Mouse (Mus musculus) cerebellum, adult 8-10 months (tissue): ENCODE measurements around the gene Ngfr.
A peak's percentile ranks its signal among the peaks of the same experiment; 100 is the strongest.

Experiments used
- DNase-seq: peaks from one replicate; pipeline ENCODE4 v3.0.0; 2022

Gene Ngfr

DNA sequence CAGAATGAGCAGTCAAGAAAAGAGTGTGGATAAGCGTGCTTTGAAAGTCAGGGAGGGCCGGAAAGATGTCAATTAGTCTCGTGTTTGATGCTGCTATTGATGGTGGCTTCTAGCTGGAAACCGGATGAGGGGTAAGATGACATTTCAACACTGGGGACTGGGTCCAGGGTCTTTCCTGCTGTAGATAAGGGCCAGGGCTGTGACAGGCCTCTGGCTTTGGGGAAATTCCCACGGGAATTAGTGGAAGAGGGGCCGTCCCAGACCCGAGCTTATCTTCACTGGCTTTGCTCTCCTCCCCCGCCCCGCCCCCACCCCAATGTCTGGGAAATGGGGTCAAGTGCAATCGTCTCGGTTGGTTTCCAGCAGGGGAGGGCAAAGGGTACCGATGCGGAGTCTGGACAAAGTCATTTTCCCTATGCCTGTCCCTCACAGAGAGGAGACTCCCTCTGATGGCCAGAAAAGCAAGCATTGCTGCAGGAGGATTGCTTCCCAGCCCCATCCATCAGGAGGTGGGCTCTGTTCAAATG lies 7.2 kb upstream of the Ngfr start:
- DNase-seq: no peak

DNA sequence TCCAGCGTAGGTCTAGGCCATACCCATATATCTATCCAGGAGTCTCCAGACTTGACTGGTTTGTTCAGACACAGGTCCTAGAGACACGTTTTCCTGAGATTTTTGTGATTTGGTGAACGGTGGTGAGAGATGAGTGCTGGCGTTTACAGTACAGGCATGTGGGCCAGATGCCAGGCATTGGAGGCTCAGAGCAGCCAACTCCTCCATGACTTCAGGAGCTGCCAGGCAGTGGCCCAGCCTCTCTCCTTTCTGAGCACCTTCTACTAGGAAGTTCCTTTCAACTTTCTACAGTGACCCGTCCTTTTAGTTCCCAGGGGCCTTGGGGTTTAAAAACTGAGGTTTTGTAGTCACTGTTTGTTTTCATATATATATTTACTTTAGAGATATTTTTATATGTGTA lies 6.0 kb upstream of the Ngfr start:
- DNase-seq: no peak

DNA sequence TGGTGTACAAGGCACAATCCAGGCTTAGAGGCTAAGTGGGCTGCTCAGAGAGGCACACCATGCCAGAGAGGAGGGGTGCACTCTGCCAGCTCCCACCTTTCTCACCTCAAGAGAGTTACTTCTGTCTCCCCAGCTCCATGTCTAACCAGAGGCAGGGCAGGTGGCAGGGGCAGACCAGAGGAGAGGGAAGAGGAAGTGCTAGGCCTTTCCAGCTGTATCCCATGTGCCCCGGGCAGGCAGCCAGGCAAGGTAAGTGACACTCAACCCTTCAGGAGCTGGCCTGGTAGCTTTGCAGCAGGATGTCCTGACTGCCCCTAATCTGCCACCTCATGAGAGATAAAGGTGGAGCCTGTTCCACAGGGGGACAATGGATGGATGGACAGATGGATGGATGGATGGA lies 5.2 kb upstream of the Ngfr start:
- DNase-seq: no peak

DNA sequence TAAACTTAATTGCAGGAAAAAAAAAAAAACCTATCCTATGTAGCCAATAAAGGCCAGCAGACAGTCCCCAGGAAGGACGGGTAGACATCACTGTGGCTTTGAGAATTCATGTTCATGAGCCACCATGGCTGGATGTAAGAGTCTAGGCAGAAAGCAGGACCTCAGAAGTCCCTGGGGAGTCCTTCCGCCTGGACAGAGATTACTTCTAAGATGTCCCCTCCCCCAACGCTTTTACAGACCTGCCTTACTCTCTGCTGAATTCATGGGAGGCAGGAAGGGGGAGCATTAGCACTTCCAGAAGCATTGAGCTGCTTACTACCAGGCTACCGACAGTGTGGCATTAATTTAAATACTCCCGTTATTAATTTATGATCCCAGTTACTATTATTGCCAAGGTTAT lies 1.7 kb upstream of the Ngfr start:
- no peak for DNase-seq

DNA sequence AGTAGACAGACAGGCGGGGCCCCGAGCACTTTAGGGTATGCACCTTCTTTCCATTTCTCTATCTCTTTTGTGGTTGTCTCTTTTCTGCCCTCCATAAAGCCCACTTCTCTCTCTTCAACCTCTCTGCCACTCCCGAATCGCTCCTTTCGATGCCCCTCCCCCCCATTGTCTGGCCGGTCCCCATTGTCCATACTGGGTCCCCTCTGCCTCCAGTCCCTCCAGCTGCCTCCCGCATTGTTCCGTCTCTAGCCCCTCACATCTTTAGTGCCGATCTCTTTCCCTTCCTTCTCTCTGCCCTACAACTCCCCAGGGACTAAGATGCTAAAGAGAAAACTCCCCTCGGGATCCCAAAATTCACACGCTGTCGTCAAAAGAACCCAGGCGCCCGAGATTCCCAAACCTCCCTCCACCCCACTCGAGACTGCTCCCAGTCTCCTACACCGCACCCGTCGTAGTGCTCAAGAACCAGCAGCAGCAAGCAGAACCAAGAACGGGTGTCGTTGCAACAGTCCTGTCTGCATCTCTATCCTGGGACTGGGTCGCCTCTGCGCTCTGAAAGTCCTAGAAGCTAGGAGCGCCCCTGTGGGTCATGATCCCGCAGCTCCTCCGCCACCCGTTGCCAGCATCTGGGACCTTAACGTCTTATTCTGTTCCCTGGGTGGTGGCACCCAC lies 648 bp downstream of the Ngfr start:
- no peak for DNase-seq

DNA sequence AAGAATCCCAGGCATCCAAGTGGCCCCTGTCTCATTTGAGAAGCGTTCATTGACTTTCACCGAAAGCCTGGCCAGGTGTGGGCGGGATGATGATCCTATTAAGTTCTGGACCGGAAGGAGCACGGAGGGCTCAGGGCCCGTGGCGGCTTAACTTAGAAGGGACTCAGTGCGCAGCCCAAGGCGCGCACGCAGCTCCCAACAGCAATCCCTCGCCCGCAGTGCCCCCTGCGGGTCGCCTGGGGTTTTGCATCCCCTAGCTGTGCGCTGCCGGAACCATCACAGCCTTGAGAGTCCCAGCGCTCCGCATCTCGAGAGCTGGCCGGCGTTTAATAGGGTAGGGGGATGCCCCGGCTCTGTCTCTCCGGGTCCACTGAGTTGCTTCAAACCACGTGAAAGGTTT lies 1.4 kb downstream of the Ngfr start:
- peak; percentile 56 for DNase-seq

DNA sequence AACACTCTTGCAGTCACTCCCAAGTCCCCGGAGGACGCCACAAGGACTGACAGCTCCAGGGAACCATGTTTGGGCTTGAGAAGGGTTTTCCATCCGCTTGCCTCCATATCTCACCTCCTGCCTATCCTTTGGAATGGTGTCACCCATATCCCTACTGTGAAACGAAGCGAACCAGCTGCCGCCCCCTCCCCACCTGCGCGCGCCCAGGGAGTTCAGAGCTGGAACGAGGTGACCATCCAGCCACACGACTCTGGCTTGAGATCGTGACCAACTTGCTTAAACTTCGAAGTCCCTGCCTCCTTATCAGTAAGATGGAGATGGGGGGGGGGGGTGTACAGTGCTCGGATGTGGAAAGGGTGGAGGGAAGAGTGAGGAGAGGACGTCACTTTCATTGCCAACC lies 1.9 kb downstream of the Ngfr start:
- DNase-seq: no peak

DNA sequence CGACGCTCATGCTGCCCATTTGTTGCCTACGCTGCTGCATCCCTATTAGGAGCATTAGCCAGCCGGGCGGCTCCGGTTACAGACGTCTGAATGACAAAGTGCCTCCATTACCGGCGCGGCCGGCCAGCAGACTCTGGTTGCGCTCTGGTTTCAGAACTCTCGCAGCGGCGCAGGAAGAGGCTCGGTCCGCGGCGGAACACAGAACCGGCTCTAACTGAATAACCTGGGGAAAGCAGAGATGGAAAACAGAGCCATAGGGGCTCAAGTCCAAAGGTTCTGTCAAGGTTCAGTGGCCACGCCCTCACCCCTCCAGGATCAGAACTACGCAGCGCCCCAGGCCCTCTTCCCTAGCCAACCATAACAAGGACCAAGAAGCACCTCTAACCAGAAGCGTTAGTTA lies 2.3 kb downstream of the Ngfr start:
- DNase-seq: no peak

DNA sequence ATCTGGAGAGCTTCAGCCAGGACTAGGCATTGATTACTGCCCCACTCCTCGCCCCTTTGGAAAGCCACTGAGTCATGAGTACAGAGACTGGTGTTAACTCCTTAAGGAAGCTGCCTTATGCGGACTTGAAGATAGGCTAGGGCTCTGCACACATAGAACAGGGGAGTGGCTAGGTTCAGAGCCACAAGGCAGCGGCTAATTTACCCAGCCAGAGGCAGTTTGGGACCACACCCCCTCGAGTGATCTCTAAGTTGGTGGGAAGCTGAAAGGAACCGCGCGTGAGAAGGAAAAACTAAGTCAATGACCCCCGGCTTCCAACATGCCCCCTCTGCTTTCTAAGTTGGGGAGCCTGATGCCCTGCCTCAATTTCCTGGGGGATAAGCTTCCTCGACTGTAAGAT lies 2.9 kb downstream of the Ngfr start:
- no peak for DNase-seq

DNA sequence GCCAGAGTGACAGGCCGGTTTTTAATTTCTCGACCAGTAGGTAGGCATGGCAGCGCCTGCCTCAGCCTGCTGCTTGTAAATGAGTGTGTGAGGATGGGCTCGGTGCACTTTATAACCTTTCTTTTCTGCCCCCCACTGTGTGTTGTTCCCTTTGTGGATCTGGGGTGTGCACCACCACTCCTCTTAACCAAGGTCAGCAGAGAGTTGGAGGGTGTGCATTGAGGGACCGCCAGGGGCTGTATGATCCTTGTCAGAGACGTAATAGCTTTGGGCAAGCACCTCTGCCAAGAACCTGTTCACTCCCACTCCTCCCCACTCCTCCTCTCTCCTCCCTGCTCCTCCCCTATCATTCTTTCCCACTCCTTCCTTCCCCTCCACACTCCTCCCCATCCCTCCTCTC lies 4.1 kb downstream of the Ngfr start:
- no peak for DNase-seq

DNA sequence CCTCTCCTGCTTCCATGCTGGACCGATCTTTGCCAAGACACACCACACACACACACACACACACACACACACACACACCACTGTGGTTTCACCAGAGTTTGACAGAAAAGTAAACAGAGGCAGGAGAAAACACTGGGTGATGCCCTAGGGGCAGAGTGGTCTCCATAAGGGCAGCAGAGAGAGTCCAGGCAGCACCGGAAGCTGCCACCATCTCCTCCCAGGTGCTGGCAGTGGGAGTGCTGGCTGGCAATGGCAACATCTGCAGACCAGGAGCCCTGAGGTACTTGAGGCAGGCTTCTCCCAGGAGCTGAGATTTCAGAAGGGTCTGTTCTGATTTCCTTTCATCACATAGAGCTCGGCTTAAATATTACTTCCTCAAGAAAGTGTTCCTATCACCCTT lies 5.3 kb downstream of the Ngfr start:
- no peak for DNase-seq

DNA sequence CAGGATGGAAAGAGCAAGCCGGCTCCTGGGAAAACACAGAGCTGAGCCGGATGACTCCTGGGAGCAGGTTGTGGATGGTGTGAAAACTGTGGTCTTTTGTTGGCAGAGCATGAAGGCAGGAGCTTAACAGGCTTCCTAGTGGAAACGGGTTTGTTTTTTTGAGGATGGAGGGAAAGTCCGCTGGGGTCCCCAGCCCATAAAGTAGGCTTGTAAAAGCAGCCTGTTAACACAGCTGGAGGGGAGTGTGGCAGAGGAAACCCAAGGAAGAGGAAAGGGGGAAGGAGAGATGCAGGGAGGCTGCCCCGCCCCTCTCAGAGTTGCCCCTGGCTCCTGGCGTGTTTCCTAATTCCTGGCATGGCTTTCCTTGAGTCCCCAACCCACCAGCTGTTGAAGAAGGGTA lies 8.1 kb downstream of the Ngfr start:
- no peak for DNase-seq

DNA sequence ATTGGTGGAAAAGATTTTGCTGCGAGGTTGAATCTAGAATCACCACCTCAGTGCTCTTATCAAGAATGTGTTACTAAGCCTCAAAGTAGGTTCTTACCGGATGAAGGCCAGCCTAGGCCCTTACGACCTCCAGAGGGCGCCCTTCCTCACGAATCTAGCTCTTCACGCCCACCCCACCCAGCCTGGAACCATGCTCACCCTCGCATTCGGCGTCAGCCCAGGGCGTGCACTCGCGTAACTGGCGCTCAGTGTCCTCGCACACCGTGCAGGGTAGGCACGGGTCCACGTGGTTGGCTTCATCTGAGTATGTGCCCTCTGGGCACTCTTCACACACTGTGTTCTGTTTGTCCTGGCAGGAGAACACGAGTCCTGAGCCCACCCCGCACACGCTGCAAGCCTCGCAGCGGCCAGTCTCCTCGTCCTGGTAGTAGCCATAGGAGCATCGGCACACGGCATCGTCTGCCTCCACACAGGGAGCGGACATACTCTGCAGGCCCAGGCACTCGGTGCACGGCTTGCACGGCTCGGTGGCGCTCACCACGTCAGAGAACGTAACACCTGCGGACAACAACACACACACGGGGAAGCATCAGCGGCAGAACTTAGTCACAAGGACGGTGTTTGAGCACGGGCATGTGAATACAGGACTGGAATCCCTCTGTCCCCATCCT lies 9.6 kb downstream of the Ngfr start:
- no peak for DNase-seq

DNA sequence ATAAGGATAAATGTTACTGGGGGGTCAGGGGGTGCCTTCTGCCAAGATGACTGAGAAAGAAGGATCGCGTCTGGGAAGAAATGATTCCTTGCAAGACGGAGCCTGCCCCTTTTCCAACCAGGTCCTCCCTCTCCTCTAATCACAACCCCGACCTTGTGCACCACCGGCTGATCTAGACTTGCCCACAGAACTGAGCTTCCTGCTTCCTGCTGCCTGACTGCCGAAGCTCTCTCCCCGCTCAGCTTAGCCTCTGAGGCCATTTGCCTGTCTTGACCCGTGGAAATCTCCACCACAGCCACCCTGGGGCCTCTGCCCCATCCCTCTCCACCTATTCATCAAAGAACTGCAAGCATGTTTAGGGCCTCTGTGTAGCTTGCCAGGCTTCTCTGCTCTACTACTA lies 11.2 kb downstream of the Ngfr start:
- DNase-seq: no peak

DNA sequence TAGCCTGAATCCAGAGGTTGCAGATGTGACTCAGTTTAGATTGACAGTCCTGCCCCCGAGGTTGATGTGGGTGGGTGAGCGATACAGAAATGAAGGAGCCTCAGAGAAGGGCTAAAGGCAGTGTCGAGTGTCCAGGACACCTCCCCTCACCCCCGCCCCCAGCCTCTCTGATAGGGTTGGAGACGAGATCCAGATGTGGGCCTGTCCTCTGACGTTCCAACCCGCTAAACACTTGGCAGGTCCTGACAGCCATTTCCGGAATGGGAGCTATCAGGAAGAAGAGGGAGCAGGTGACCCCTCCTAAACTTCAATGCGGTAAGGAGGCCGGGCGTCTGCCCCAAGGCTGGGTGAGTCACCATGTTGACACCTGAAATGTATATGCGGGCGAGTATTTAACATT lies 11.7 kb downstream of the Ngfr start:
- no peak for DNase-seq

DNA sequence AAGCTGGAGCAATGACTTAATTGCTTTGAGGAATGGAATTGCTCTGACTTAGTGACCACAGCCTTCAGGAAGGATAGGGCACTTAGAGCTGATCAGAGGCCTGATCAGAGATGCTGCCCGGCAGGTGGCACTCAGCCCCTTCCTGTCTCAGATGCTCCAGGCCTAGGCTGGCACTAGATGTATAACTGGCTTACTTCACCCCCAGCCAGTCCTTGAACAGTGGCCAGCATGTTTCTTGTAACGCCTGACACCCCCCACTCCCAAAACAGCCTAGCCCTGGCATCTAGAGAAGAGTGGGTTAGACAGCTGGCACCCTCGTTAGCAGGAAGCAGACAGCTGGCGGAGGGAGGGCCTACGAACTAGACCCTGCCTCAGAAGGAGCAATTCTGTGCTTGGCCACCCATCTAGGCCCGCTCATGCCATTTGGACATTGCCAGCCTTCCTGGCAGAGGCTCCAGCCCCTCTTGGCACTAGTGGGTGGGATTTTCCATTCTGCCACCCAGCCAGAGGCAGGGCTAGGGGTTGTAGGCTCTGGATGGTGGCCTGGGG lies 12.7 kb downstream of the Ngfr start:
- no peak for DNase-seq

DNA sequence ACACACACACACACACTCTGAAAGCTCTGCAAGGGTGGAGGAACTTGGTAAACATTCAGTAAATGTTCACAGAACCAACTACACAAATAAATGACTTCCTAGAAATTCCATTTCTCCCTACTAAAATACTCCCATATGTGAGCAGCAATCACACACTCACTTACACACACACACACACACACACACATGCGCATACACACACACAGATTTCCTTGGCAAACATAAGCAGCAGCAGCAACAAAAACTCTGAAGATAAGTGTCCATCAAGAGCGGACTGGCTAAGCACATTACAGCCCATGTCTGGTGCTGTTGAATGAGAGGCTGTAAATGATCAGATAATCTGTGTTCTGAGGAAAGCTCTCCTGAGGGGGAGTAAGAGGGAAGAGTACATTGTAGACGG lies 15.3 kb downstream of the Ngfr start:
- DNase-seq: no peak

DNA sequence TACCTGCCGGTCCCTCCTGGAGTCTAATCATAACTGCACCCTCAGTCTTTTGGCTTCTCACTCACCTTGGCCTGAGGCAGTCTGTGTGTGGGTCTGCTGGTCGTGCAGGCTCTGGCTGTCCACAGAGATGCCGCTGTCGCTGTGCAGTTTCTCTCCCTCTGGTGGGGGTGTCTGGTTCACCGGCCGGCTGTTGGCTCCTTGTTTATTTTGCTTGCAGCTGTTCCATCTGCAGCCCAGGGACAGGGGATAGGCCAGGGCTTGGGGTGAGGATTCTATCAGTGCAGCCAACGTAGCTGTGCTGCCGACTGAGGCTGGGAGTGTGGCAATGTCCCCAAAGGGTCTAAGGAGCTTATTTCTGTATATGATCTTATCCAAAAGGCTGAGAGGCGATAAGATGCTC lies 15.8 kb downstream of the Ngfr start:
- no peak for DNase-seq

DNA sequence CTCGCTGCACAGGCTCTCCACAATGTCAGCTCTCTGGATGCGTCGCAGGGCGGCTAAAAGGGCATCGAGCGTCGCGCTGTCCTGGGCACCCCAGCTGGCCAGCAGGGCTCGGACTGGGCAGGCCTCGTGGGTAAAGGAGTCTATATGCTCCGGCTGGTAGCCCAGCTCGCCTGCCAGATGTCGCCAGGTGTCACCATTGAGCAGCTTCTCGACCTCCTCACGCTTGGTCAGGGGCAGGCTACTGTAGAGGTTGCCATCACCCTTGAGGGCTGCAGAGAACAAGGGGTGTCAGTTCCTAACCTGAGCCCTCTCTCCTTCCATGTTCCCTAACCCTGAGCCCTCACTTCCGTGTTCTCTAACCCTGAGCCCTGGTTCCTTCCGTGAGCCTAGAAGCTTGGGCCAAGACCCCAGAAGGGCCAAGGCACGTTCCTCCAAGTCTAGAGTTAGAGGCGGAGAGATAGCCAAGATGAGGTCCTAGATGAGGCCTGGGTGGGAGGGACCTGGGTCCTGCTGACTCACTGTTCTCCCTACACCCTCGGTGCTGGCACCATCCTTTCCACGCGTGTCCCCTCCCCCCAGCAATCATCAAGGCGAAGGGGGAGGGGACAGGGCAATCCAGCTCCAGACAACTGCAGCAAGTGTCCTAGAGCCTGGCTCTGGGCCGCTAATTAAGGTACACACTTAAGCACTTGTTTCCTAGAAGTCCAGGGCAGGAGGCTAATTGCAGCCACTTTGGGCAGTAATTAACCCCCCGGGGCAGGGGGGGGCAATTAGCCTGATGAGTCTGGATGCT lies 16.5 kb downstream of the Ngfr start:
- DNase-seq: no peak

DNA sequence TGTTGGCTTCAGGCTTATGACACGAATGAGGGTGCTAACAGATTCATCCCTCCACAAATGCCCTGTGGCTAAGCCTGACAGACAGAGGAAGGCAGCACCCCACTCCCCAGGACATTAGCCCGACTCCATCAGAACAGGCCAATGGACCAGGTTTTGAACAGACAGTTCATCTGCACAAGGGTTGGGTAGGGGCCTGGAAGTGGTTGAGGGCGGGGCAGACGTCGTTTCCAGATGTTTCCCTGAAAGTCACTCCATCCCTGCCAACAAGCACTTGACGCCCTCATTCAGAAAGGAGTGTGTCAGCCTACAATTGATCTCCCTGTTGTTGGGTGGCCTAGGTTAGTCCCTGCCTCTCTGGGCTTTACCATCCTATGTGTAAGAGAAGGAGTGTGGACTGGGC lies 17.6 kb downstream of the Ngfr start:
- DNase-seq: no peak

DNA sequence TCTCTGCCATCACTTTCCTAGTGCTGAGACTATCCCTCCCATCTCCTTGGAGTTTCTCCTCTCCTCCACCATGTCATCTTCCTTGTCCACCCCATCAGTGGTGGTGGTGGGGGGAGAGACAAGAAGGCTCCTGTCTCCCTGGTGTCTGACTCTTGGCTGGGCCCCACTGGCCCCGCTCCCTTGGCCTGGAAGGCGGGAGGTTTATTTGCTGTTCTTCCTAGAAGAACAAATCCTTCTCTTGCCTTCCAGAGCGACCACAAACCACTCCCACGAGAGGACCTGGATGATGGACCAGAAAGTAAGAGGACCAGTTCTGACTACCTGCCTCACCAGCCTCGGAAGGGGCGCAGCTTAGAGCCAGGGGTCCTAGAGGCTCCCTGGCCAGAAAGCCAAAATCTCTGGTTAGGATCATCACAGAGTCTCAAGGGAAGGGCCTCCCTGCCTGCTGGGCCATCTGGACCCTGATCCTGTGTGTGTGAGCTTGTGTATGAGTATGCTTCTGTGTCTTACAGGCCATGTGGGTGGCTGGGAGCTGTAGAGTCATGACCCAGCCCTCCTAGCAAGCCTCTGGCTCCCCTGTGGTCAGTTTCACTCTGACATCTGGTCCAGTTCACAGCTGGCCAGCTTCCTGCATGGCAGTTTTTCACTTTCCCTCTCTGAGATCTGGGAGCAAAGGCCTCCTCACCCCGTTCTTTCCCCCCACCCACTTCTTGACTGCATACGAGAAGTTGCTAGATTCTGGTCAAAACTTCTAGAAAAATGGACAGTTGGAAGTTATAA lies 19.4 kb downstream of the Ngfr start:
- DNase-seq: no peak

DNA sequence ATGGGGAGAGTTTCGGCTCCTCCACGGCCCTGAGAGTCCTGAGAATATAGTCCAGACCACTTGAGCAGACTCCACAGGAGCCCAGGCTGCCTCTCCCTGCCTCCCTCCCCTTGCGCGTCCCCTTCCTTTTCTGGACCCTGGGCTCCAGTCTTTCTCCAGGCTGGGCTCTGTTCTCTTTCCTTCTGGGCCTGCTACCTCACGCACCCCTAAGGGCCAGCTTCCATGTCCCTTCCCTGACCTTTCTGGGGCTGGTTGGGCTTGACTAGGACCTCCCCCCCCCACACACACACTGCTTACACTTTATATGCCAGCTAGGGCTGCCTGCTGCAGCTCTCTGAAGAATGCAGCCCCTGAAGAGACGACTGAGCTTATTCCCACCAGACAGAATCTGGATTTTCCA lies 20.2 kb downstream of the Ngfr start:
- no peak for DNase-seq

DNA sequence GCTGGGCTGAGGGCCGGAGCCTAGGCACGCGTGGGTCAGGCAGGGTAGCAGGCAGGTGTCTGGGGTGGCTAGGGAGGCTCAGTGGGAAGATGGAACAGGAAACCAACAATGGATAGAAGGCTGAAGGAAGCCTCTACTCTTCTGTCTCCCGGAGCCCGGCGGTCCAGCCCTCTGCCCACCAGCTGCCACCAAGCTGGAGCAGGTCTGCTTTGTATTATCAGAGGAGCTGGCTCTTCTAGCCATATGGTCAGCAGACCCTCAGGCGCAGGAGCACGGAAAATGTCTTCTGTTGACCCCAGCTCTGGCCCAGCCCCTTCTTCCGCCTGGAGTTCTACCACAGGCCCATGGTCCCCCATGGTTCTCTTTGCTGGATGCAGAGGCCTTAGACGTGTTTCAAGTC lies 22.2 kb downstream of the Ngfr start:
- DNase-seq: no peak
